Mouse (Mus musculus) left cerebral cortex, adult 2 months (tissue): ENCODE data around the gene Hspb8. TPM values are rescaled to one million over a fixed set of nuclear protein-coding genes. Genes with fewer than 3 reads are reported as not detected.

ENCODE experiments used
- DNase-seq, 2 experiments: peaks; one replicate each; pipeline ENCODE4 v3.0.0; 2021 to 2022; ENCODE audit warnings: low spot score in 2 of 2, mixed read lengths in 1 of 2; ENCODE audit errors: extremely low spot score in 1 of 2
- H3K27ac ChIP-seq: fragments of 200-600 bp; 2 replicates; pipeline ENCODE4 v1.8.1; 2022
- H3K4me3 ChIP-seq: fragments of 200-600 bp; 2 replicates; pipeline ENCODE4 v1.8.1; 2022
- CTCF ChIP-seq: fragments of 200-600 bp; IDR thresholded peaks from 2 replicates; pipeline ENCODE4 v1.8.1; 2022; ENCODE audit warnings: antibody characterized with exemption, mild to moderate bottlenecking, moderate library complexity
- intact Hi-C: fragments of 180-260 bp; cut with DNase I; formaldehyde crosslinking; loops from one replicate; pipeline ENCODE4 v1.15.1; 2025
- long read RNA-seq, 2 experiments: library from polyadenylated mRNA; stranded (forward); transcript quantifications; one replicate each; pipeline ENCODE4 v2.0.0; 2021; ENCODE audit warnings: borderline mapping rate in 2 of 2
- total RNA-seq, 2 experiments: library from RNA; stranded (reverse); gene quantifications; 2 replicates each; pipeline ENCODE4 v1.2.3; 2021

Gene Hspb8
- 10 to 100 TPM; 11.0 to 12.6 TPM for total RNA-seq
- long read RNA-seq, experiment 1, transcript Hspb8-201 (3 exons, 1,816 nt), result major isoform, 25 of 25 reads
- long read RNA-seq, experiment 1, partial matches to known transcripts, result 0 of 25 reads
- long read RNA-seq, experiment 1, other reads (novel, unspliced or antisense), result 0 of 25 reads
- long read RNA-seq, experiment 2, transcript Hspb8-201 (3 exons, 1,816 nt), result major isoform, 20 of 20 reads
- long read RNA-seq, experiment 2, partial matches to known transcripts, result 0 of 20 reads
- long read RNA-seq, experiment 2, other reads (novel, unspliced or antisense), result 0 of 20 reads

DNA sequence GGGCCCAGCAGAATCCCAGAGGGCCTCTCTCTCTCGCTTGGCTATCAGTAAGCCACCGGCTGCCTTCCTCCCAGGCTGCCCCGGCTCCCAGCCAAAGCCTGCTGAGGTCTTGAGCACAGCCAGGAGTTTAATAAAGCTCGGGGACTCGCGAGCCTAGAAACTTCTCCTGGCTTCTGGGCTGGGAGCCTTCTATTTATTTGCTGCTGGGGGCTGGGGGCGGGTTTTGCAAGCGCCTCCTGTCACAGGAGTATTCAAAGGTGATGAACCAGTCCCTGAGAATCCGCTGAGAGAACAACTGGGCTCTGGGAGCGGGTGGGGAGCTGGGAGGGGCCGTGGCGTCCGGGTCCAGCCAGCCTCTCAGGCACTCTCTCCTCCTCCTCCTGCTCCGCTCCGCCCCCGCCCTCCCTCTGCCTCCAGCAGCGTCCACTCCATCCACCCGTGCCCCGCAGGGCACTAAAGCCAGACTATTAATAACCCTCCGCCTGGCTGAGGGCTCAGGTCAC, at the start of gene Hspb8:
Hspb8 (minus strand) TSS at position 166 of the 503 bp plus-strand sequence.
- intact Hi-C loops, result no loop called here
- no peak for TF ChIP-seq CTCF
- DNase-seq, result peak; percentile 29 to 33
- H3K4me3 ChIP-seq, result peak within 1 kb of the TSS; percentile 34
- H3K27ac ChIP-seq, result peak within 1 kb of the TSS; percentile 48

GRCm38 (mm10) chr5:116461354-116462042, 38.8 kb upstream of the Hspb8 start:
- Histone ChIP-seq H3K27ac (no peak overlapping the region), H3K4me3 (no peak overlapping the region)
- peak; percentile 47 for TF ChIP-seq CTCF
- no peak for DNase-seq
- intact Hi-C loops, result loop anchor here (10.0 kb wide), 1 partner anchor 603 kb away; no protein-coding TSS in a partner anchor

GRCm38 (mm10) chr5:116459970-116460369, 37.3 kb upstream of the Hspb8 start:
- Histone ChIP-seq H3K4me3 (no peak overlapping the region), H3K27ac (no peak overlapping the region)
- TF ChIP-seq CTCF, result no peak
- intact Hi-C loops, result loop anchor here (10.0 kb wide), 1 partner anchor 605 kb away; no protein-coding TSS in a partner anchor
- no peak for DNase-seq

DNA sequence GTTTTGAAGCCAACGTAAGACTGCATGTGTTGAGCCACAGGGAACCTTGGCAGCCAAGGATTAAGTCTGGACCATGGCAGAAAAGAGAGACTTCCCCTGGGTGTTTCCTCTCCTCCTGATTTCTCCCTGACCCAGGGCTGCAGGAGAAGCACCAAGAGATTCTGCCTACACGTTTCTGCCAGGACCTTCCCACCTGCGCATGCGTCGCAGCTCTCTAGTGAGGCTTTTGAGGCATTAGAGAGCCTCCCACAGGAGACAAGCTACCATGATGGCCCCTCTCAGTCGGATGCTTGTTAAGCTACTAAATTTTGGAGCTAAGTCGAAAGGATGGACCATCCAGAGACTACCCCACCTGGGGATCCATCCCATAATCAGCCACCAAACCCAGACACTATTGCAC, 35.1 kb upstream of the Hspb8 start:
- no peak overlapping the region for H3K4me3 ChIP-seq
- intact Hi-C loops, result no loop called here
- TF ChIP-seq CTCF, result no peak
- DNase-seq, result no peak
- H3K27ac ChIP-seq, result no peak overlapping the region

DNA sequence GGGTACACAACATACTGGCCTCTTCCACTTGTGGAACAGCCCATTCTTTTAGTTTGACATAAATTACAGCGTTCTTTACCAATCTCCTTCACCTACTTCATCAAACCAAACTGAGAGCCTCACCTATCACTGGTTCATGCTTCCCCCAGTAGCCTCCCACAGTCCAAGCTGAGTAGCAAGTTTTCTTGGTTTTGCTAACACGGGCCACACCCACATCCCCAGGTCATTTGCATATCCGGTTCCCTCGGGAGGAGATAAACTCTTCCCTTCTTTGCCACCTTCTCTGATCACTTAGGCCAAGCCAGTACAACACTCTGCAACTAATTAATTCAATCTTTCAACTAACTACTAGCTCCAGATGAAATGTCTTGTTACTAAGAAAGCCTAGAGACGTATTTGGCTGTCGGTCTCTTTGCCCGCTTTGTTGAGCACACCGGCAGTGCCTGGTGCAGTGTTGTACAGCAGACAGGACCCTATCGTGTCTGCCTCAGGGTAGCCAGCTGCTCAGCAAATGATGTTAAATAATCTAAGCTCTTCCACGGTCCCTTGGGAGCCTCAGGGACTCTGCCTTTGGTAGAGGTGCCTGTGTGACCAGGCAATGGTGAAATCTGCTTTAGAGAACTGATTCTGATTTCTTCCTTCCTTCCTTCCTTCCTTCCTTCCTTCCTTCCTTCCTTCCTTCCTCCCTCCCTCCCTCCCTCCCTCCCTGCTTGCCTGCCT, 34.3 kb upstream of the Hspb8 start:
- Histone ChIP-seq H3K27ac (no peak overlapping the region), H3K4me3 (no peak overlapping the region)
- no peak for TF ChIP-seq CTCF
- DNase-seq, result no peak
- intact Hi-C loops, result no loop called here

- intact Hi-C loops, result no loop called here
- peak; percentile 59 for TF ChIP-seq CTCF
- DNase-seq, result peak; percentile 40 to 59
- Histone ChIP-seq H3K27ac (peak overlapping the region; percentile 33), H3K4me3 (peak overlapping the region; percentile 38)
Measured at GRCm38 (mm10) chr5:116453401-116453851, 30.8 kb upstream of the Hspb8 start.

- H3K4me3 ChIP-seq, result no peak overlapping the region
- intact Hi-C loops, result no loop called here
Measured at GRCm38 (mm10) chr5:116450901-116451300, 28.2 kb upstream of the Hspb8 start.

GRCm38 (mm10) chr5:116449522-116450225, 27.0 kb upstream of the Hspb8 start:
- no peak for TF ChIP-seq CTCF
- intact Hi-C loops, result loop anchor here (5.0 kb wide), 1 partner anchor 62 kb away; no protein-coding TSS in a partner anchor

More at GRCm38 (mm10) chr5:116450901-116451300, 28.2 kb upstream of the Hspb8 start:
- no peak for DNase-seq
- H3K27ac ChIP-seq, result no peak overlapping the region
- TF ChIP-seq CTCF, result no peak

DNA sequence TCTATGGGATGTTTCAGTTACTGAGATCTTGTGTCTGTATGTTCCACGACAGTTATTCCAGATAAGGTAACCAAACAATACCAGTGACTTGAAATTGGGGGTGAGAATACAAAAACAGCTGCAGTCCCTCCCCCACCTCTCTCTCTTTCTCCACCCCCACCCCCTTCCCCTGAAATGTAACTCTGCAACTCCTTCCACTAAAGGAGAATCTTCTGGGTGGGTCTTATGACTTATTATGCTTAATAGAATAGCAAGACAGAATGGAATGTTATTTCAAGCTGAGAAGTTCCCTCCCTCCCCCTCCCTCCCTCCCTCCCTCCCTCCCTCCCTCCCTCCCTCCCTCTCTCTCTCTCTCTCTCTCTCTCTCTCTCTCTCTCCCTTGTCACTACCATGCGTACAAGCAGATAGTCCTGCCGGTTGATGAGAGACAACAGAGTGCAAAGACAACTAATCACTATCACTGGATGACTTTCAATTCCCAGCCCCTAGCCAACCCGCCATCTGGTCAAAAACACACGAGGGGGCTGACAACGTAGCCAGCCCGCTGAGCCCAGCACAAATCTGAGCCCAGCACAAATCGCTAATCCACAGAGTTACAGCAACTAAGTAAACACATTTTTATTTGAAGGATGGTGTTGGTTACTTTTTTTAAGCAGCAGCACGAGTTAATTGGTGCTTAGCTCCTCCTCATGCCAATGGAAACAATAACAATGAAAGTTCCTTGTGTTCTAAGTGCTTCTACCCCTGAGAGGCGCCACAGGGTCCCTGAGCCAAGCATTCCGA, 25.9 kb upstream of the Hspb8 start:
- Histone ChIP-seq H3K4me3 (no peak overlapping the region), H3K27ac (no peak overlapping the region)
- no peak for TF ChIP-seq CTCF
- no peak for DNase-seq
- intact Hi-C loops, result loop anchor here (5.0 kb wide), 1 partner anchor 61 kb away; no protein-coding TSS in a partner anchor

More at GRCm38 (mm10) chr5:116449522-116450225, 27.0 kb upstream of the Hspb8 start:
- H3K27ac ChIP-seq, result no peak overlapping the region
- H3K4me3 ChIP-seq, result no peak overlapping the region
- DNase-seq, result no peak

GRCm38 (mm10) chr5:116447821-116448350, 25.2 kb upstream of the Hspb8 start:
- TF ChIP-seq CTCF, result no peak
- DNase-seq, result no peak
- no peak overlapping the region for H3K27ac ChIP-seq
- no peak overlapping the region for H3K4me3 ChIP-seq
- intact Hi-C loops, result loop anchor here (5.0 kb wide), 1 partner anchor 61 kb away; no protein-coding TSS in a partner anchor
